Mouse (Mus musculus) retina, embryonic 14.5 days (tissue): ENCODE measurements around the gene Cab39l.

ENCODE experiments used
- DNase-seq: peaks from one replicate; pipeline ENCODE4 v3.0.0-alpha.2; 2015; ENCODE audit warnings: low spot score

The Cab39l gene

GRCm38 (mm10) chr14:59506139-59506538 is 65.4 kb downstream of the Cab39l start:
- DNase-seq: no peak

DNA sequence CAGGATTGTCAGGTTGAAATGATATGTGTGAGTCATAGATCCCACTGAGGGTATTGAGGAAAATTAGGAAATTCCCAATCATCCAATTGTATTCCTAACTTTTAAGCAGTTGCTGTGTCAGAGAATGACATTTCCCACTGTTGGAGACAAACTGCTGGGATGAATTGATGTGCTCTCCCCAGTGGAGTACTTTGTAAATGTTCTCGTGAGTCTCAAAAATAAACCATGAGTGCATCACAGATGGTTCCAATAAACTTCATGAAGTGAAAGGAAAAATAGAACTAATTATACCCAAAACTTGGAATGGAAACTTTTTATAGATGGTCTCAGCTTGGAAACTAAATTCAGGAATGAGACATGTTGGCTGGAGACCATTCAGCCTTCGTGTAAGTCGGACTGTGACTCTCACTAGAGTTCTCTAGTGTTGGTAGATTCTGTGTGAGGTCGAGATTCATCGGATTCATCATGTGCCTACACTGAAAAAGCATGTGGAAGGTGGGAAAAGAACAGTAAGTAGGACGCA is 73.2 kb downstream of the Cab39l start:
- no peak for DNase-seq

GRCm38 (mm10) chr14:59525843-59526242 is 85.1 kb downstream of the Cab39l start:
- no peak for DNase-seq

GRCm38 (mm10) chr14:59530801-59531200 is 90.0 kb downstream of the Cab39l start:
- DNase-seq: no peak

GRCm38 (mm10) chr14:59532986-59533385 is 92.2 kb downstream of the Cab39l start:
- DNase-seq: no peak

GRCm38 (mm10) chr14:59533908-59534307 is 93.1 kb downstream of the Cab39l start:
- peak; percentile 74 for DNase-seq

DNA sequence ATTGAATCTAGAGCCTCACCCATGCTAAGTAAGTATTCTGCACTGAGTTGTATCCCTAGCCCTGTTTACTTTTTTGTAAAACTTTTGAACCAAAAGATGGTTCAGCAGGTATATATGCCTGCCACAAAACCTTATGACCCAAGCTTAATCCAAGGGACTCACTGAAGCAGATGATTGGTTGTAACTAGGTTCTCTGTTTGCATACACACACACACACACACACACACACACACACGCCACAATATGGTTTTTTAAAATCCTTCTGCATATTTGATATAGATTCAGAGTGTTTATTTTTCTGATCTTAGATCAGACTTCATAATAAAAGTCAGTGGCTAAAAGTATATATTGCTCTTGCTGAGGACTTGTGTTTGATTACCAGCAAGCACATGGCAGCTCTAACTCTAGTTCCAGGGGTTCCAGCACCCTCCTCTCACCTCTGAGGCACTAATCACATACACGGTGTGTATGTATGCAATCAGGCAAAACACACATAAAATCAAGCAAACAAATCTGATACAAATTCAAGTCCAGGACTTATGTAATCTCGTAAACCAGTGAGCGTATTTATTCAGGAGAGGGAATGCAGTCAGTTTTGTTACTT is 97.2 kb downstream of the Cab39l start:
- no peak for DNase-seq

DNA sequence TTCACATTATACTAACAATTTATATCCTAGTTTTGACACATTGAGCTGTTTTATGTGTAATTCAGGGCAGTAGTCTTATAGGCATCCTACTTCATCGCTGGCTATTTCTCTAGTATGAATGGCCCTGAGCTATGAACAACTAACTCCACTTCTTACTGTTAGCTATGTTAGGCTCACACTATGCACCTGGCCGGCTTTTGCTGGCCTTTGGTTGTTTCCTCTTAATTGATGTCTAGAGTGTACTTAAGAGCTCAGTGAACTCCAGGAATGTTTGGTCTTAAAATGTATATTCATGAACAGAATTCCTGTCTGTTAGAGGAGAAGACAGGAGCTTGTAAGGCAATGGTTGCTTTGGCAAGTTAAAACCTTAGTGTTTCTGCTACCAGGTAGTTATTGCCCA is 99.5 kb downstream of the Cab39l start:
- DNase-seq: no peak

DNA sequence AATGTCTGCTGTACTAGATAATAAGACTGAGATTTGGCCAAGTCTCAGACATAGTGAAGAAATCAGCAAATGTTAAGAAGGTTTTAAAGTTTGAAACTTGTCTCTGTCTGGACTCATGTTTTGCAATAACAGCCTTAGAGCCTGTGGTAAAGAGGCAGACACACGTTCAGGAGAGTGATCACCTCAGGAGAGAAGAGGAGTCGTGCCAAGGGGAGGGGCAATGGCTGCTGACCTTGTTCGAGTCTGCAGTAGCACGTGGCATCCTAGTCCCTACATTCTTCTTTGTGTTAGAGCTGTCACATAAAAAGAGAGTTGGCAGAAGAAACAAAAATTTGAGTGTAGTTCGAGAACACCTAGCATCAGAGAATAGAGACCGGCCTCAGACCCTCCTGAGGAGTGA is 100.0 kb downstream of the Cab39l start:
- DNase-seq: no peak

DNA sequence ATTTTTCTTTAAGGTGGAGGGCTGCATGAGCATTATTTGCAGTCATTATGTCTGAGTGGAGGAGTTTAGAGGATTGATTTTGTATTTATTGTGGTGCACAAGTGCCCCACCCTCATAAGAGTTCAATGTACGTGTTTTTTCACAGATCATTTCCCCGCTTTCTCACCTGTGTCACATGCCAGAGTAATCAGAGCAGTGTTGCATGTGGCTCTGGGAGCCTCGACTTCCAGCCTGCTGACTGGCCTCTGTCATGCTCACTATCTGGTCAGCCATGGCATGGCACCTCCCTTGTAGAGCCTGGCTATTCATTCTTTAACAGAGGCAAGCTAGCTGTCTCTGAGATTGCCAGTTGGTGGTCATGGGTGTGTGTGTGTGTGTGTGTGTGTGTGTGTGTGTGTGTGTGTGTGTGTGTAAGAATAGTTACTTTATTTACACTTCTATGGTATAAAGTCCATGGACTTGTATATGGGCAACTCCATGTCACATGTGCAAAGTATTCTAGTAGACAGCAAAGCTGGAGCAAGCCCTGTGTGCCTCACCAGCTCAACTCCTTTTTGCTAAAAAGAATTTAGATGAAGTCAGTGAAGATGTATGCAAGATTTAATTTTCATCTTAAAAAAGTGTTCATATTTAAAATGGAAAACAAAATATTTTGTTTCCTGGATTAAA is 102.5 kb downstream of the Cab39l start:
- DNase-seq: no peak

GRCm38 (mm10) chr14:59543956-59544355 is 103.2 kb downstream of the Cab39l start:
- no peak for DNase-seq

DNA sequence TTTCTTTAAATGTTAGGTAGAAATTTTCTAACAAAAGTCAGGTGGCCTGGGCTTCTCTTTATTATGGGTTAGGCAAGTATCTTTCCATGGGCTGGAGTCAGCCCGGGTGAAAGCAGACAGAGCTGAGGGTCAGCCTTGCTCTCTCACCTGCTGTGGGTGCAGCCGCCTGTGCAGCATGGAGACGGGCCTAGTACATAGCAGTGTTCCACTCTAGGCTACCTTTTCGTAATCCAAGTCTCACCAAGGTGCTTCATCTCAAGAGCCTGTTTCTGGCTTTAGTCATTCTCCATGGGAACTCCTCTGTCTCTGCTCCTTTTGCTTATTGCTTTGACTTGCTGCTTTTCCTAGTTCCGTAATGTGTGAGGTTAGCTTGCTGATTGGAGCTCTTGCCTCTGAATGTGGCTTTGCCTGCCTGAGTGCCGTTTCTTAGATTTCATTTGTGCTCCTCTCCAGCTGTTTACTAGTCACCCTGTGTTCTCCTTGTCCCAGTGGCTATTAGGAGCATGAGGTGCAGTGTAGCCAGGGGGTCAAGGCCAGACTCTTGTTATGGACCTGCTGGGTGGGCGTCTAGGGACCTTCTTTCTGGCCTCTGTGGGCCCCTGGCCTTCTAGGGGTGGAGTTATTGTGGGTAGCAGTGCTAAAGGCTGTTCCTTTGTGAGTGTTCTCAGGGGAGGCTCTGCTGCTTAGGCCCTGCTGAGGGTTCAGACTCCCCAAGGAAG is 105.5 kb downstream of the Cab39l start:
- DNase-seq: no peak

DNA sequence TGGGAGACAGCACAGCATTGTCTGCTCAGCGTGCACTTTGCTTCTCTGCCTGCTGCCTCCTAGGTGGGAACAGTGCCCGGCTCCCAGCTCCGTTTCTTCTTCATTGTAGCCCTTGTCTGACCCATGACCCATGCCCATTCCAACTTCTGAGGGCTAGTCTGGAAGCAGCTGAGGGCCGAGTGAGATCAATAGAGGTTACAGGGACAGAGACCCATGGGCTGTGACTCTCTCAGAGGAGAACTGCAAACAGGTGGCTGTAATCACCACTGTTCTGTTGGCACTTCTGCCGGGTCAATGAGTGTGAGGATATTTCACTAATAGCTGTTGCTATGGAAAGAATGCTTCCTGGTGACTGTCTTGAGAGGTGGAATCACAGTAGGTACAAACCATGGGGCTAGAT is 106.8 kb downstream of the Cab39l start:
- peak; percentile 26 for DNase-seq

DNA sequence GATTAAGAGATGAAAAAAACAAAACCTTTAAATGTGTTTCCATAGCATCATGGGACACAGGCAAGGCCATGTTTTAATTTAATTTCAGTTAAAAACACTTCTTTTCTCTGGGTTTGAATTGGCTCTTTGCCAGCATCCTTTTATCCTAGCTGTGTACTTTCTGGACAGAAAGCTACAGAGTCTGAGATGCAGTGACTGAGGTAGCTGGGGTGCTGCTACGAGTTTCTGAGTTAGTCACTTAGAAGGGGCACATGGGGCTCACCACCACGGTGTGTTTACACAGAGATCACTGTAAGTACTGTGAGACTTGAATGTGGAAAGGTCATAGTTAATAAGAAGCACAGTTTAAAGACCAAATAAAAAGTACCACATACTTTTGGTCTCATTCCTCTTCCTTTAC is 107.8 kb downstream of the Cab39l start:
- DNase-seq: no peak

GRCm38 (mm10) chr14:59549106-59549505 is 108.3 kb downstream of the Cab39l start:
- no peak for DNase-seq

GRCm38 (mm10) chr14:59550841-59551240 is 110.1 kb downstream of the Cab39l start:
- DNase-seq: no peak

GRCm38 (mm10) chr14:59551956-59552355 is 111.2 kb downstream of the Cab39l start:
- DNase-seq: no peak

DNA sequence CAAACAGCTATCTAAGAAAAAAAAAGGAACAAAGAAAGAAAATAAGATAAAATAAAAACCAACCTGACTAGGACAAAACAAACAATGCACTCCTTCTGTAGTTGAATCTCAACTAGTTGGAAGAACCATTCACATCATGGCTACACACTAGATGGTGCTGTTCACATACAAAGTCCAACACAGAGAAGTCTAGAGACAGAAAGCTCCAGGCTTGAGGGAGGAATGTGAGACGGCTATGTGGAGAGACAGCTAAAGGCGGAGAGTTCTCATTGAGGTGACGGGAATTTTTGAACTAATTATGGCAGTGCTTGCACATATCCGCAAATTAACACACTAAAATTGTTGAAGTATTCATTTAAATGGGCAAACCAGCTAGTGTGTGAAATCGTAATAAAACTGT is 113.3 kb downstream of the Cab39l start:
- peak; percentile 35 for DNase-seq

- no peak for DNase-seq
Measured at GRCm38 (mm10) chr14:59555018-59555417, 114.2 kb downstream of the Cab39l start.

- peak; percentile 90 for DNase-seq
Measured at GRCm38 (mm10) chr14:59555928-59556531, 115.3 kb downstream of the Cab39l start.

- no peak for DNase-seq
Measured at GRCm38 (mm10) chr14:59557071-59557470, 116.3 kb downstream of the Cab39l start.

DNA sequence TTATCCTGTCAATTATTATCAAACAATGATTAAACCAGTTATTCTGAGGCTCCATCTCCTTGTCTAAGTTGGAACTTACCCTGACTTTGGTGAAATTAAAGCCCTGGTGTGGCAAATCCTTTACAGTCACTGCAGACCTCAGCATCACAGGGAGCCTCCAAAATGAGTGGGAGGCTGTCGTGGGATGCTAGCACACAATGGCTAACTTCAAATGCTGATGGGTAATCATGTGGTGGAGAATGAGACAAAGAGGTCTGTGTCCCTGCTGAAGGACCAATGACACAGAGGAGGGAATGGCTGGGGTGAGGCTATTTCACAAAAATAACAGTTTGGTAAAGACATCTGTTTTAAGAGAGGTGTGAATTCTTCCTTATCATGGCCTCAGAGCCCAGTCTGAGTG is 117.1 kb downstream of the Cab39l start:
- no peak for DNase-seq

GRCm38 (mm10) chr14:59566756-59567155 is 126.0 kb downstream of the Cab39l start:
- no peak for DNase-seq
